Mouse (Mus musculus): Measurements from ENCODE around the gene Map4k3.

The Map4k3 gene

DNA sequence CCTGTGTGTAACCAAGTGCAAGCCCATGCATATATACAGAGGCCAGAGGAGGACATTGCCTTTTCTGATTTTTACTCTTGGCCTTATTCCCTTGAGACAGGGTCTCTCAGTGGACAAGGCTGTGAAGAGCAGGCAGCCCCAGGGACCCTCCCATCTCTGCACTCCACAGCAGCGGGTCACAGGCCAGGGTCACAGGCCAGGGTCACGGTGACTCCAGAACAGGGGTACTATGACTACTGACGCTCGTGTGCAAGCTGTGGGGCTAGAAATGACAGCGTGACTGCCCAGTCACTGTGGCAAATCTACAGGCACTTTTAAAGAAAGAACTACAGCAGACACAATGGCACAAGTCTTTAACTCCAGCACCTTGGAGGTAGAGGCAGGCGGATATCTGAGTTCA, 50.1 kb downstream of the Map4k3 start:
- no peak for DNase-seq

DNA sequence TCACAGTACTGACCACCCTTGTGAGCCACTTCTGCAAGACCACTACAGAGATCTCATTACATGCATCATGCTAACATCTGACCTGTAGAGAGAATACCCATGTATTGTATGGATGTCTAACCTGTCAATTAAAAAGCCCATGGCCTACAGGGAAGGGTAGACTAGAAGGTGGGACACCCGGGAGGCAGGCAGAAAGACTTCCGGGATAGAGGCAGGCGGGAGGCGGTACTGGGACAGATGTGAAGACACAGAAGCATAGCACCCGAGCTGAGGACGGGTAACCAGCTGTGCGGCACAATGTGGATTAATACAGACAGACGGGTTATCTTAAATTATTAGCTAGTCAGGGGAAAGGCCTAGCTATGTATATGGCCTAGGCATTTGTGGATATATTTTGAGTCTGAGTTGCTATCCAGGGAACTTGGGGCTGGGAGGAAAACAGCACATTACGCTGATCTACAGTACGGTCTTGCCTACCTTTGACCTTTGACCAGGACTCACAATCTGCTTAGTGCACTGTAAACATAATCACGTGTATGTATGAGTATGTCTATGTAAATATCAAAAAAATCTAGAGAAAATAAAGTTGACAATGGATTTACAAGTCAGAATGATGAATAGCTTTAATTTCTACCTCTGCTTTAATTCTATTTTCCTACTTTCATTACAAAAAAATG, 51.3 kb downstream of the Map4k3 start:
- no peak for DNase-seq

DNA sequence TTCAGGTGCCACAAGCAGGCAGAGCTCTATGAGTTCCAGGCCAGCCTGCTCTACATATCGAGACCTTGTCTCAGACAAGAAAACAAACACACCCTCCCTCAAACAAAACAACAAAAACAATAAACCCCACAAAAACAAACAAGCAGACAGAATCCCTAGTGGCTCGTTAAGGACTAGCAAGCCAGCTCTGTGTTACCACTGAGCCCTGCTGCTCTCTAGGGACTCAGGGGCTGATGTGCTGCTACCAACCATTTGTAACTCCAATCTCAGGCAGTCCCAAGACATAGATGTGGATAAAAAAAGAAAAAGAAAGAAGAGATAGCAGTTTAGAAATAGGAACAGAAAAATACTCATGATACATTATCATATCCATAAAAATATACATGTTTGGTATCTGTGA, 52.1 kb downstream of the Map4k3 start:
- no peak for DNase-seq

DNA sequence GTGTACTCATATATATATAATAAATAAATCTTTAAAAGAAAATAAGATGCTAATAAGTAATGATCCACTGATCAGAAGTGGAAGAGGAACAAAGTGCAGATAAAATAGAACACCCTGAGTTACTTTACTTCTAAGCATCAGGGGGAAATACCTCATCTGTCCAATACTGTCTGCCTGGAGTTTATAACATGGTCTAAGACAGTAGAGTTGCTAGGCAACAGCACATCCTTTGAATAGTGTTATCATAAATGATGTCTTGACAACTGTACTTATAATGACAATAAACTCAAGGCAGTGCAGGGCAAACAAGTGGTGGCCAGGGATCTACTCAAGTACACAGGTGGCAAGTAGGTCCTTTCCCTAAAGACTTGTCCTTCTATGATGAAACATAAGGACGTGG, 57.9 kb downstream of the Map4k3 start:
- no peak for DNase-seq

DNA sequence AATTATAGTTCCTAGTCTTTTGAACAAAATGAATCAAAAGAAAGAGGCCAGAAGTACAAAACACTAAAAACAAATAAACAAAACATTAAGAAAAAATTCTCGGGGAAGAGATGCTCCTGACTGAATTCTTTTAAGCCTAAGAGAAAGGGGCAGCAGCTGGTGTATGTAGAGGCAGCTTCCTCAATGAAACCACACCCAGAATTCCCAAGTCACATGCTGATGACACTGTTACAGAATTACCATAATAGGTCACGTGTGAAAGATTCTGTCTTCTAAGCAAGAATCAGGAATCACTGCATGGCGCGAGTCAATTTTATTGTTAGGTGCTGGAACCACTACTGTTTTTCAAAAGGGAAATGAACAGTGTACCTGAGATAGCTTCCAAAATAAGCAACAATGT, 64.7 kb downstream of the Map4k3 start:
- no peak for DNase-seq

DNA sequence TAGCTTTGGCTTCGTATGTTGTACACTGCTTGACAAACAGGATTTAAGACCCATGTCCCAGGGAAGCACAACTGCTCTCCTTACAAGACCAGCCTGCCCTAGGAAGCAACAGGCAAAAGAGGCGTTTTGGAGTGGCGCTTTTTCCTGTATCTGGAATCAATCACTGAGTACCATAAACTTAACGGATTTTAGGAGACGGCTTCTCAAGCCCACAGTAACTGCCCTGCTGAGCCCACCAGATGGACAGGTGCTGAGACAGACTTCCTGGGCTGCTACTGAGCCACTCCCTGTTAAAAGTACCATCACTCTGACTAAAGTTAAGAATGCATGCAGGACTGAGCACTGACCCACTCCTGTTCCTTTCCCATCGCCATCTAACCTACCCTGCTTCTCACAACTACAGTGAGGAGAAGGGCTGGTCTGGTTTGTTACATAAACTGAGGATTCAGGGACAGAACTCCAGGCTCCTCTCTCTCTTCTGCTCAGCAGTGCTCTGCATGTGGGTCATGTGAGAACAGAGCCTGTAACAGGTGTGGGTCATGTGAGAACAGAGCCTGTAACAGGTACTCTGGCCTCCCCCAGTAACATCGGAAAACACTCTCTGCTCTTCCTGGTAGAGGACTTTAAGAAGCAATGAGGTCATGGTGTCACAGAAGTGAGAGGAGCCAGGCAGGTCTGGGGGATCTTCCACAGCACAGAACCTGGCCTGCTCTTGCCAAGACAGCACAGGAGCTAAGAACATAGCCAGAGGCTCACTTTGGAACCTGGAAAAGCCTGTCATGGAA, 65.3 kb downstream of the Map4k3 start:
- no peak for DNase-seq

DNA sequence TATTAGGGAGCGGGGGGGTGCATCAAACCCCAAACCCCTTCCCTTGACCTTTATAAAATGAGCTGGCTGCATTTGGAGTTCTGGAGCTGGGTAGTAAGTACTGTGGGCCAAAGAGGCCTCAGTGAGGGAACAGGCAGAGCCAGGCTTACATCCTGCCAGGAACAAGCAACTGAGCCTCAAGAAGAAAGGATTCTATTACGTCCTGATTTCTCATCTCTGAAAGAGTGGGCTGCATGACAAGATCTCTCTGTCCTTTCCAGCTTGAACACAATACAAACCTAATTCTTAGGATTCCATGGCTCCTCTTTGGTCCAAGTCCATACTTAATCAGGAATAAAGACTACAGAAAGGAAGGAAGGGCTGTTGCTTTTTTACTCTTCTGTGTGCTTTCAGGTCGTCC, 66.4 kb downstream of the Map4k3 start:
- peak in 1 of 2 experiments; percentile 26 for DNase-seq

DNA sequence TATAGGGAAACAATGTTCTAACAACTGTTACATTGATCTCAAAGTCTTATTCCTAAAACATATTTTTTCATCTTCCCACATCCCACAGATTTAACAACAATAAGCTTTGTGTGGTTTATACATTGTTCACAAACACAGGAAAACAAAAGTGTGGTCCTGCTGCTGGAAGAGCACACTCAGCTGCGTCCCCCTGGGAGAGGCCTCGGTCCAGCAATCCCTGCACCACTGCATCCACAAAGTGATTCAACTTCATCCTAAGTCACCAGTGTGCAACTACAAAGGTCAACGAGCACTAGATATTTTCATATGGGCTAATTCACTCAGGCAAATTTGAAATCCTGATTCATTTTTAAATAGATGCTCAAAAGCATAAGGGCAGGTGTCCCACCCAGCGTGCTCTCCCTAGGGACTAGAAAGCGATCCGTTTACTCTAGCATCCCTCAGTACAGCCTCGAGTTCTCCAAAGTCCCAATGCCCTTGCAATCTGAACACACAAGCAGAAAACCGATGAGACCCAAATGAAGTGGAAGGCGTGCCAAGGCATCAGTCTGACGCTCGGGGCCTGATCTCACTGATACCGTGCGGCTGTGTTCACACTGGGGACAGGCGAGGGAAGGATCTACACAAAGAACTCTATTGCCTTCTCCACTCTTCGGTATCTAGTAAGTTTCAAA, 67.4 kb downstream of the Map4k3 start:
- peak in 1 of 2 experiments; percentile 42 for DNase-seq

DNA sequence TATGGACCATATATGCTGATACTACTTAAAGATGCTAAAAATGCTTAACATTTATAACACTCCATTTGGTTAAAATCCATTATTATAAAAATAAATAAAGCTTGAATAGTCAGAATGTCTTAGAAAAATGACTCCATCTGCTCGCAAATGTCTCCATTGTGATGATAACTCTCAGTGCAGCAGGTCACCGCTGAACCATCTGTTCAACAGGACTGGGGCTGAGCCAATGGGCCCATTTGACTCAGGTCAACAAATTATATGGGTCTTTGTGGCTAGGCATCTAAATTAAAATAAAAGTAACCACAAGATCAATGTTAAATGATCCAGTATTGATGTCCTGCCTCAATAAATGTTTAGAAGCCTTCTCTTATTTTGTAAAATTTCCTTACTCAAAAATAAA, 68.1 kb downstream of the Map4k3 start:
- DNase-seq: peak; percentile 83 to 84

DNA sequence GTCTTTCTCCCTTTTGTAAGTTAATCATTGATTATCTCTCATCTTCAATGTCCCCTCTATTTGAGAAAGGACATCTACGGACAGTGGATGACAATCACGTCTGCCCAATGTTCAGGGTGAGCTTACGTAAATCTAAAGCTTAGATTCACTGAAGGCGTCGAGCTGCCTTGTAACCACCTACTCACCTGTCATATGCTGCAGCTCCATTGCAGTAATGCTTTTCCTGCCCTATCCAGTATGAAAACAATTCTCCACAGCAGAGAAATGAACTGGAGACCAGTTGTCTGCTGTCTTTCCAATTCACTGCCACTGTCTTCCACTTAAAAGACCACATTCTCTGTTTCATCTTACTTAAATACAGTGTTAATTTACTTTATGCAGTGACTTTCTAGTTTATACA, 68.5 kb downstream of the Map4k3 start:
- peak in 1 of 2 experiments; percentile 36 for DNase-seq

DNA sequence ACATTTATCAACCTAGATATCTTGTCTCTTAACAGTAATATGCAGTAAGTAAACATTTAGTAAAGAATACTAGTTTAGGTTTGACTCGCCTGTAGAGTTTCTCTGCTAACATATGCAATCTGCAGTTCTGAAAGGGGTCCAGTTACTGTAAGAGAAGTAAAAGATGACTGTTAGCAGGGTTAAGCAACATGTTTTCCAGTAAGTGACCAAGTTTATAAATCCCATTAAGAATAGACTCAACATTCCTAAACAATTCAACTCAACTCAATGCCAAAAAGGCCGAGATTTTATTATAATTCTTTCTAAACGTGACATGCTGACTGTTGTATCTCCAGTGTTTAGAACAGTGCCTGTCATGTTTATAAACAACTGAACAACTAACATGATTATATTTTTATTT, 74.0 kb downstream of the Map4k3 start:
- DNase-seq: no peak

DNA sequence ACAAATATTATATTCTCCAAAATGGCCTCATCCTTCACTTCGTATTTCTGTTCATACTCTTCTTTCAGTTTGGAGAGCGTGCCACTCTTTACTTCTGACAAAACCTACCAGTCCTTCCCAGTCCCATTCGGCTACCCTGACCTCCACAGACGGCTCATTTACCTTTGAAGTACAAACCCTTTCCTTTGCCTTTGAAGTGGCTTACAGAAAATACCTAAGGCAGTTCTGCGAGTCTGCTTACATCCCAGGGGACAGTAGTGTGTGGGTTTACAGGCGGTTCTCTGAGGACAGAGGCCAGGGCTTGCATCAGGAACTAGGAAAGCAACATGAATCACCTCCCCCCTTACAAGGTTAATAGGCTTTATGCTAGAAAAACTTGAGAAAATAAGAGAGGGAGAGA, 75.5 kb downstream of the Map4k3 start:
- DNase-seq: no peak

DNA sequence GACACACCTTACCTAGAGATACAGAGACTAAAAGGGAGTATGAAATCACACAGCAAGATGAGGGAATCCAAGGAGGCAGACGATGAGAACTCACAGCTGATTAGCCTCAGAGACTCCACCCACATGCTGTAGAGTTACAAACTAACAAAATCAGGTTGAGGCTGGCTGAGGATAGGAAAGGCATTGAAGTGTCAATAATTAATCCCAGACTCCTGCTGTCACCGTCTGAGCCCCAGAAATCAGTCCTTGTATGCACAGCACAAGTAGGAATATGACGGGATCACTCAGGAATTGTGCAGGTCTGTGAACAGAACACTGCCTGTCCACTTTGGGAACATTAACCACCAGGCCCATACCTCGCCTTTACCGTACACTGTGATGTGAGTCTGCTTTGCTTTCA, 81.4 kb downstream of the Map4k3 start:
- no peak for DNase-seq

DNA sequence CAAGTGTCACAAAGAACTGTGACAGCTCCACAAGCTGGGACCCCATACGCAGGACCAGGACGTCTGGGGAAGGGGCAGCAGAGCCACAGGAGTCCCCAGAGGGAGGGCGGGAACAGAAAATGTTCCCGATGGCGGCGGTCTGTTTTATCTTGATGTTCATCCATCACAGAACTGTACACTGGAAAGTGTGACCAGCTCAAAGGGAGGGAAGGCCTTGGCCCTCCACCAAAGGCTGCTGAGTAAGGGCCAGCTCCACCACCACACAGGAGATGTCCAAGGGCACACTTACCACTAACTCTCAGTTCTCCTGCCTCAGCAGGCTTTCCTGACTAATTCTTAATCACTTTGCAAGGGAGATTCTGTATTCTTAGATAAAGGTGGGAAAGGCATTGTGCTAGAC, 82.2 kb downstream of the Map4k3 start:
- DNase-seq: peak in 1 of 2 experiments; percentile 33

DNA sequence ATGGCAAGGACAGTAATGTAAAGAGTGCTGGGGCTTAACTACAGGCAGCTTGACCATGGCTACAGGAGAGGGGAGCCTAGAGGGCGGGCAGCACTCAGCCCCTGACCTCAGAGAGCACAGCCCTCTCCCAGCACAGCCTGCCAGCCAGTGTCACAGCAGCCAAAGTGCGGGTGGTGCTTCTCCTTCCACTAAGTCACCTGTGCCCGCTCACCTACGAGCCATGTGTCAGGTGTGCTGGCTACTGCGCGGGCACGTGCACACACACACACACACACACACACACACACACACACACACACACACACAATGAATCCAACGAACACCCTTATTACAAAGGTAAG, 82.6 kb downstream of the Map4k3 start:
- DNase-seq: no peak

DNA sequence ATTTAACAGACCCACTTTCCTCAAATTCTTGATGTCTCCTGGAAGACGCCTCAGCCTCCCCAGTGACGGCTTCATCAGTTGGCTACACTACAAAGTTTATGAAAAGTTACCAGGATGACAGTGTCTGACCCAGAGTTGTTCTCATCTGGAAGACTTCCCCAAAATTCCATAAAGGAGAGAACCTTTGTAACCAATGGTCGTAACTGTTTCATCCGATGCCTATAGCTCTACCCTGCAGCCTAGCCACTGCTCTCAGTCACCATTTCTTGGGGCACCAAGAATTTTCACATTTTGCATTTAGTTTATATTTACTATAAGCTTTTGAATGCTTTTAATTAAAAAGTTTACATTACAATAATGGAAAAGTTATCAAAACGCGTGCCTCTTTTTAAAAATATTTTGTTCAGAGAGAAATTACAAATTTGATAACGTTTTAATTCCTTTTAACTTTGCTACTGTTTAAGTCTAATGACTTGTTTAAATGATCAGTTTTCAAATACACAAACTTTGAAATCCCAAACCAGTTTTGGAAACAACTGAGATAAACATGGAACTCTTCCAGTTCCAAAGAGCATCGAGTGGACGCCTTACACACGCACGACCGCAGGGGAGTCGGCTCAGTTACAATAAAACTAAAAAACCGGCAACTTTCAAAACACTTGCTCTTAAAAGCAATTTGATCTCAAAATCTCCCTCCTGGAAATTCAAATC, 83.1 kb downstream of the Map4k3 start:
- DNase-seq: no peak

DNA sequence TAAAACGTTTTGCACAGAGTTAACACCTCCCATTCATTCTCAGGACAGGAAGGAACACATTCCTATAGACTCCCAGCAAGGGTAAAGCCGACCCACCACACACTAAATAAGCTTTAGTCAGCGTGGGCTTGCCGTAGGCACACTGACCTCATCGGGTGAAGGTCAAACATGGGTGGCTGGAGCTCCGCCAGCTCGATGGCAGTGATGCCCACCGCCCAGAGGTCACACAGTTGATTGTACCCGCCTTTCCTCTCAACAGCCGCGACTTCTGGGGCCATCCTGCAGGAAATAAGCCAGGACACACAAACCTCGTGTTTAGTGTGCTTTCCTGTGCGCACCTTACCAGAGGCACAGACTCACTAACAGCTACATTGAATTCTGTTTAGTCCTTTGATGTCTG, 83.7 kb downstream of the Map4k3 start:
- no peak for DNase-seq

DNA sequence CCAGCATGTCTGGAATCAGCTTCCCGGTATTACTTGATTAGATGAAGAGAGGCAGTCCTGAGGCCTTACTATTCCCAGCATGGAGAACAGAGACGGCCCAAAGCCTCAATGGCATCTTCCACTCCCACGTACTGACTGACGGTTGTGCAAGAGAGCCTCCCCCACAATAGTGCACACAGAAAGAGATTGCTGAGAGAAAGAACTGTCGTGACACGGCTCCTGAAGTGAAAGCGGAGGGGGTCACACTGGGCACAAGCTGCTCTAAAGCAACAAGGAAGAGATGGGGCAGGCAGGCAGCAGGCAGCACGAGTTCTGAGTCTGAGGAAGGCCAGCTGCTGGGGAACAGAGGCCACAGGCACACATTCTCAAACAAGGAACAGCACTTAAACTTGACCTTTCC, 90.2 kb downstream of the Map4k3 start:
- no peak for DNase-seq

DNA sequence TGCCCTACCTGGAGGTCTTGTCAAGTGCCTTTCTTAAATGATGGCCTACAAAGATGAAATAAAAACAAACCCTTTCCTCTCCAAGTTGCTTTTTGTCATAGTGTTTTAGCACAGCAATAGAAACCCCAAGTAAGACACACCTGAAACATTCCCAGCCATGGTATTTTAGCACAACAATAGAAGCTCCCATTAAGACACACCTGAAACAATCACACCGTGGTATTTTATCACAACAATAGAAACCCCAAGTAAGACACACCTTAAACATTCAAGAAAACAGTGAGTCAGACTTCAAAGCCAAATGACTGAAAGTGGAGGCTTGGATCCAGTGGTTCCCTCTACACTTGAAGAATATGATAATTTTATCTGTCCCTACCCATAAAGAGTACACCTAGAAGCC, 92.5 kb downstream of the Map4k3 start:
- DNase-seq: no peak

DNA sequence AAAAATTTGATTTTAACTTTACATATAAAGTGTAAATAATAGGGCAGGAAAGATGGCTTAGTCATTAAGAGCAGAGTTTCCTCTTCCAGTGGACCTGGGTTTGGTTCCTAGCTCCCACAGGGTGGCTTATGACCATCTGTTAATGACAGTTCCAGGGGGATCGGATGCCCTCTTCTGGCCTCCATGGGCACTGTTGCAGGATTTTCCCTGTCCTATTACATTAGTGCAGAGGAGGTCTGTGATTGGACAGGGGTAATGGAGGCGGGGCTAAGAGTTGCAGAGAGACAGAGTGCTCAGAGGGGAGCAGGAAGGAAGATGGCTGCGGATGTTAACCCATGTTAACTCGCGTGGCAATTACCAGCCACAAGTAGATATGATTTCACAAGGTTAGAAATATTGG, 95.4 kb downstream of the Map4k3 start:
- no peak for DNase-seq

DNA sequence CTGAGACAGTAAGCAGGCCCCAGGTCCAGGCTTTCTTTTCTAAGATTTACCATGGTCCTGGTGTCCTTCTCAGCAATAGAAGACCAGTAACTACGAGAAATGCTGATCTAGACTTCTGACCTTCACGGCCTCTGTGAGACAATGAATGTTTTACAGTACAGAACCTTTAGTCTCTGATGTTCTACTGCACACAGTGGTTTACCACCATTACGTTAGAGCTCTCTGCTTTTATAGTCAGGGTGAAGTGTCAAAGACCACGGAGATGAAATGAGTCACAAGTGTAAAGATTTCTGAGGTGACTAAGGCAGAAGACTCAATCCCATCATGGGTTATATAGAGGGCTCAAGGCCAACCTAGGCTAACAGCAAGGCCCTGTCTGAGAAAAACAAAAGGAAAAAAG, 95.9 kb downstream of the Map4k3 start:
- no peak for DNase-seq

DNA sequence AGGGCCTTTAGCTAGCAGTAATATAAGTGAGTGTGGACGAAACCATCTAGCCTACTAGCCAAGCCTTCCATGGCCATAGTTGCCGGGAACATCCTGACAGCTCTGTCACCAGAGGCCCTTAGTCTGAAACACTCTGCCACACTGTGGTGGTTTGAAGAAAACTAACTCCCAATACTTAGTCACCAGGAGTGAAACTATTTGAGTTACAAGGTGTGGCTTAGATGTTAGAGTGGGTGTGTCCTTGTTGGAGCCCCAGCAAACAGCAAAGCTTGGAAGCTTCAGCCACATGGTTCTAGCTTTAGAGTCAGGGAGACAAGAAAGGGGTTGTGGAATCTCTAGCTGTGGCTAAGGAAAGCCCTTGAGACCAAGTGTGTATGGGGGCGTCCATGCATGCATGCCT, 97.3 kb downstream of the Map4k3 start:
- DNase-seq: no peak

DNA sequence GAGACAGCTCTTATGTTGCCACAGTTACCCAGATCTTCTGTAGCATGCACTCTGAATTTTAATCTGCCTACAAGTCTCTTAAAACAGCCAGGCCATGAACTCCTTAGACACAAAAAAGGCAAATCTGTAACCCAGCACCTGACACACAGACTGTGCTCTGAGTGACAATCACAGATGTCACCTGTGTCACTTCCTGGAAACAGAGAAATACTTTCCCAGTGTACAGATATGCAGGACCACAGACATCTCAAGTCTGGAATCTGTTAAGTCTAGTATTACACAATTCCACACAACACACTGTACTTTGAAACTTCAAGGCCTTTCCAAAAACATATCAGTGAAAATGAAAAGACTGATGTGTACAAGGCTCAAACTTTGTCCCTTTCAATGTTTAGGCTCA, 103.3 kb downstream of the Map4k3 start:
- no peak for DNase-seq

DNA sequence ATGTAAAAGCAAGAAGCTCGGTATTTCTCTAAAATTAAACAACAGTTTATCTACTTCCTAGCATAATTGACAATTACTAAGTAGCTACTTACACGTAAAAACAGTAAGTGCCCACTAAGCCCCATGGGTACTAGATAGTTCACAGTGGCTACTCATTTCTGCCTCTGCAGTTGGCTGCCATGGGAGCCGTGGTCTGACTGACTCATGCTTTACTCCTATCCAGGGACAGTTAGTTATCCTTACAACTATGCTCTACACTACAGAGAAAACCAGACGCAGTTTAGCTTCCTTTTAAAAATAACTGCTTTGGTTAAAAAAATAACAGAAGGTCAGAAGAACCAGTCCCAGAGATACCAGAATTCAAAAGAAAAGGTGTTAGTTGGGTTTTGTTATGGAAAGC, 106.6 kb downstream of the Map4k3 start:
- DNase-seq: no peak
